Mouse (Mus musculus): ENCODE results near the gene Hoxb9. TPM values are rescaled to one million over a fixed set of nuclear protein-coding genes. Genes with fewer than 3 reads are reported as not detected.

Hoxb9 gene
- polyA plus RNA-seq, 1 experiment from 2014 or later, result 22.3 TPM

DNA sequence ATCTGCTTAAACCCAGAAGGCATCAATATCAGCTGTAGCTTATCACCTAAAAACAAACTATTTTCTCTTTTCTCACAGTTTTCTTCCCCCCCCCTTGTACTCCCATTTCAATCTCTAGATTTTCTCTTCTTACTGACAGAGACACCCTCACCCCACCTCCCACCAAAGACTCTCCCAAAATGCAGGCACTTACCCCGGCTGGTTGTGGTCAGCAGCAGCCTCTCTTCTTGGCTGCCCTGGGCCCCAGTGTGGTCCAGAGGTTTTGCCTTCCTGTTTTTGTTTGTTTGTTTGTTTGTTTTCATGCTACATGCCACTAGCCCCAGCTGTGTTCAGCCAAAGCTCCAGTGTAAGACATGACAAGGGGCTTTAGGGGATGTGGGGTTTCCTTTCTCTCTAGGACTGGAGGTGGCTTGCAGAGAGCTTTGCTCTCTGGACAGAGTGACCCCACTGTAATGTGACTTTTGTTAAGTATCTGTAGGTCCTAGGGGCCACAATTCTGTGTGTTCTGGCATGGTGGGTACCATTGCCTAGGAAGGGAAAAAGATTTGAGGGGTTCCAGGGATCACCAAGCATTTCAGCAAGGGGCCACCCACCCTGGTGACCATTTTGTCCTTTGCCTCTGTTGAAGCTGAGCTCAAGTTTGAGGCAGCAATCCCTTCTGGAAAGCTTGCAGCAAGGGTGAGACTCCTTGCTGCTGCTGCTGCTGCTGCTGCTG lies 3.1 kb upstream of the Hoxb9 start:
- ATAC-seq (replicated peaks; ENCODE audit: low FRiP score), result no peak
- H3K27ac ChIP-seq, result peak overlapping the region; percentile 98; the same call in 1 of the 2 replicates
- peaks cover 22% of the 10 kb centered on the region for H3K36me3 ChIP-seq
- no peaks in the 10 kb centered on the region for H3K9me3 ChIP-seq (replicated peaks)
- WGBS, result 63% methylated on average over 1 of the region's 1 CpGs
- peak overlapping the region; percentile 24; the same call in 1 of the 2 replicates for H3K9ac ChIP-seq
- H3K4me1 ChIP-seq, result peaks cover 89% of the 10 kb centered on the region
- H3K4me2 ChIP-seq, result no peak overlapping the region
- no peak overlapping the region for H3K4me3 ChIP-seq (replicated peaks)
- H3K27me3 ChIP-seq, result peaks cover 15% of the 10 kb centered on the region

GRCm38 (mm10) chr11:96269869-96270268 lies 1.4 kb upstream of the Hoxb9 start:
- Histone ChIP-seq H3K4me1 (peaks cover 88% of the 10 kb centered on the region), H3K27me3 (peaks cover 23% of the 10 kb centered on the region), H3K4me3 (replicated peaks) (peak overlapping the region; percentile 72), H3K9me3 (replicated peaks) (no peaks in the 10 kb centered on the region), H3K9ac (peak overlapping the region; percentile 89), H3K4me2 (peak overlapping the region; percentile 96), H3K36me3 (peaks cover 13% of the 10 kb centered on the region), H3K27ac (peak overlapping the region; percentile 98)
- ATAC-seq (replicated peaks; ENCODE audit: low FRiP score), result no peak
- 2% methylated on average over 19 of the region's 19 CpGs for WGBS

DNA sequence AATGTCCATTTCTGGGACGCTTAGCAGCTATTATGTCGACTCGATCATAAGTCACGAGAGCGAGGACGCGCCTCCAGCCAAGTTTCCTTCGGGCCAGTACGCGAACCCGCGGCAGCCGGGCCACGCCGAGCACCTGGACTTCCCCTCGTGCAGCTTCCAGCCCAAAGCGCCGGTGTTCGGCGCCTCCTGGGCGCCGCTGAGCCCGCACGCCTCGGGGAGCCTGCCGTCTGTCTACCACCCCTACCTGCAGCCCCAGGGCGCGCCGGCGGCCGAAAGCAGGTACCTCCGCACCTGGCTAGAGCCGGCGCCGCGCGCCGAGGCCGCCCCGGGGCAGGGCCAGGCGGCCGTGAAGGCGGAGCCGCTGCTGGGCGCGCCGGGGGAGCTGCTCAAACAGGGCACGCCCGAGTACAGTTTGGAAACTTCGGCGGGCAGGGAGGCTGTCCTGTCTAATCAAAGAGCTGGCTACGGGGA lies 319 bp downstream of the Hoxb9 start:
- peak overlapping the region; percentile 72 for H3K4me3 ChIP-seq (replicated peaks)
- no peaks in the 10 kb centered on the region for H3K9me3 ChIP-seq (replicated peaks)
- ATAC-seq (replicated peaks; ENCODE audit: low FRiP score), result peak; percentile 63
- H3K27me3 ChIP-seq, result peaks cover 24% of the 10 kb centered on the region
- WGBS, result 0% methylated on average over 52 of the region's 52 CpGs
- peak overlapping the region; percentile 98 for H3K27ac ChIP-seq
- H3K9ac ChIP-seq, result peak overlapping the region; percentile 89
- peaks cover 87% of the 10 kb centered on the region for H3K4me1 ChIP-seq
- peak overlapping the region; percentile 96 for H3K4me2 ChIP-seq
- peaks cover 13% of the 10 kb centered on the region for H3K36me3 ChIP-seq

- H3K27ac ChIP-seq, result peak overlapping the region; percentile 98
- H3K9ac ChIP-seq, result peak overlapping the region; percentile 89
- no peaks in the 10 kb centered on the region for H3K9me3 ChIP-seq (replicated peaks)
- H3K27me3 ChIP-seq, result peaks cover 25% of the 10 kb centered on the region
- WGBS, result 1% methylated on average over 58 of the region's 58 CpGs
- peaks cover 6% of the 10 kb centered on the region; the same call in 1 of the 2 replicates for H3K36me3 ChIP-seq
- ATAC-seq (replicated peaks; ENCODE audit: low FRiP score), result peak; percentile 44
- peaks cover 89% of the 10 kb centered on the region for H3K4me1 ChIP-seq
- H3K4me2 ChIP-seq, result peak overlapping the region; percentile 96
- peak overlapping the region; percentile 72 for H3K4me3 ChIP-seq (replicated peaks)
Measured at GRCm38 (mm10) chr11:96272024-96272921, 1.0 kb downstream of the Hoxb9 start.

DNA sequence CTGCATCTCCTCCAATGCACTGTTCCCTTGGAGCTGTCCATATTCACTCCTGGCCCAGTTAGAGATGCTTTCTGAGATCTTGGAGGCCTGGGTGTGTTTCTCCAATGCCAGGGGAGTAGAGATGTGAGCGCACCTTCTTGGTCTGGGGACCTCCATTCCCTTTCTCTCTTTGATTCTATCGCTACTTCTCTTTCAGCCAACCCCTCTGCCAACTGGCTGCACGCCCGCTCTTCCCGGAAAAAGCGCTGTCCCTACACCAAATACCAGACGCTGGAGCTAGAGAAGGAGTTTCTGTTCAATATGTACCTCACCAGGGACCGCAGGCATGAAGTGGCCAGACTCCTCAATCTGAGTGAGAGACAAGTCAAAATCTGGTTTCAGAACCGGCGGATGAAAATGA lies 3.2 kb downstream of the Hoxb9 start:
- Histone ChIP-seq H3K27ac (peak overlapping the region; percentile 98; the same call in 1 of the 2 replicates), H3K9ac (no peak overlapping the region), H3K27me3 (peaks cover 25% of the 10 kb centered on the region), H3K4me3 (replicated peaks) (peak overlapping the region; percentile 72), H3K9me3 (replicated peaks) (no peaks in the 10 kb centered on the region), H3K4me2 (peak overlapping the region; percentile 96), H3K4me1 (peaks cover 93% of the 10 kb centered on the region), H3K36me3 (0 out of 2 replicates have a peak, but pooled peaks cover 4% of the 10 kb centered on the region)
- 44% methylated on average over 10 of the region's 10 CpGs for WGBS
- ATAC-seq (replicated peaks; ENCODE audit: low FRiP score), result no peak

- H3K9ac ChIP-seq, result 0 out of 2 replicates have a peak overlapping the region, but pooled peaks have one; percentile 3
- no peak overlapping the region; the same call in 1 of the 2 replicates for H3K4me3 ChIP-seq (replicated peaks)
- no peaks in the 10 kb centered on the region for H3K9me3 ChIP-seq (replicated peaks)
- ATAC-seq (replicated peaks; ENCODE audit: low FRiP score), result no peak
- peaks cover 27% of the 10 kb centered on the region for H3K27me3 ChIP-seq
- H3K27ac ChIP-seq, result peak overlapping the region; percentile 100
- 41% methylated on average over 4 of the region's 4 CpGs for WGBS
- H3K36me3 ChIP-seq, result 0 out of 2 replicates have a peak, but pooled peaks cover 4% of the 10 kb centered on the region
- H3K4me2 ChIP-seq, result peak overlapping the region; percentile 13; the same call in 1 of the 2 replicates
- H3K4me1 ChIP-seq, result peaks cover 91% of the 10 kb centered on the region
Measured at GRCm38 (mm10) chr11:96275896-96276295, 4.6 kb downstream of the Hoxb9 start.

- no peak for ATAC-seq (replicated peaks; ENCODE audit: low FRiP score)
- Histone ChIP-seq H3K36me3 (0 out of 2 replicates have a peak, but pooled peaks cover 4% of the 10 kb centered on the region), H3K9ac (peak overlapping the region; percentile 46), H3K4me1 (peaks cover 92% of the 10 kb centered on the region), H3K4me3 (replicated peaks) (peak overlapping the region; percentile 80), H3K27me3 (peaks cover 27% of the 10 kb centered on the region), H3K27ac (peak overlapping the region; percentile 100), H3K9me3 (replicated peaks) (no peaks in the 10 kb centered on the region), H3K4me2 (peak overlapping the region; percentile 90)
- WGBS, result 3% methylated on average over 35 of the region's 35 CpGs
Measured at GRCm38 (mm10) chr11:96277151-96278044, 6.1 kb downstream of the Hoxb9 start.

DNA sequence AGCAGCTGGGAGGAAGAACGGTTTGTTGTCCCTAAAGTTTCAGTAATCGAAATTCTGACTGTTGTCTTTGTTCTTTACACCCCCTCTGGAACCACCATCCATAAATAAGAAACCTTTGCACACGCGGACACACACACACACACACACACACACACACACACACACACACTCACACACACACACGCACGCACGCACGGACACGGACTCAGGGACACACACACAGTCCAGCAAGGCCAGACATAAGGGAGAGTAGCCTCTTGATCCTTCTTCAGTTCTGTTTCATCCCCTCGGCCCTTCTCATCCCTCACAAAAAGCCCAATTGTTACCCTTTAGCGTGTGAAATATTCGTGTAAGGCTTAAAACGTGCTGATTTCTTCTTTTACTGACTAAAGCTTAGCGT lies 7.1 kb downstream of the Hoxb9 start:
- Histone ChIP-seq H3K4me3 (replicated peaks) (peak overlapping the region; percentile 80), H3K4me2 (peak overlapping the region; percentile 90), H3K4me1 (peaks cover 82% of the 10 kb centered on the region), H3K36me3 (0 out of 2 replicates have a peak, but pooled peaks cover 4% of the 10 kb centered on the region), H3K27ac (peak overlapping the region; percentile 100), H3K9ac (peak overlapping the region; percentile 46), H3K9me3 (replicated peaks) (no peaks in the 10 kb centered on the region), H3K27me3 (peaks cover 22% of the 10 kb centered on the region)
- 9% methylated on average over 14 of the region's 14 CpGs for WGBS
- ATAC-seq (replicated peaks; ENCODE audit: low FRiP score), result no peak

DNA sequence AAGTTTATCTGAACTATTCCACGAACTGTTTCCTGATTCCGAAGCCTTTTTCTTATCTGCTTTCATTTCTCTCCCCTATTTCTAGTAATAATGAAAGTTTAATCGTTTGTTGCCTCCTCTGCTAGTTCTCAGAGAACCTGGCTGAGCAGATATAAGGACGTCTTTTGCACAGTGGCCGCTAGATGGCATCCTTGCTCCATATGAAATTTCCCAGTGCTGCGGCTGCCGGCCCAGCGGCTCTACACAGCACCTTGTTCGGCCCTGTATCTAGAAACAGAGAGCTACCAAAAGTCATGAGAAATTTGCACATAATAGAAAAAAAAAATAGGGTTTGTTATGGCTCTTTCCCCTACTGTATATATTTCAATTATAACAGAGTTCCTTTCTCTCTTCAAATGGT lies 7.5 kb downstream of the Hoxb9 start:
- WGBS, result 0% methylated on average over 9 of the region's 9 CpGs
- peak; percentile 57 for ATAC-seq (replicated peaks; ENCODE audit: low FRiP score)
- H3K4me3 ChIP-seq (replicated peaks), result peak overlapping the region; percentile 80

GRCm38 (mm10) chr11:96279421-96280233 lies 8.4 kb downstream of the Hoxb9 start:
- 0 out of 2 replicates have a peak, but pooled peaks cover 4% of the 10 kb centered on the region for H3K36me3 ChIP-seq
- no peak for ATAC-seq (replicated peaks; ENCODE audit: low FRiP score)
- H3K4me3 ChIP-seq (replicated peaks), result peak overlapping the region; percentile 80
- H3K27me3 ChIP-seq, result peaks cover 10% of the 10 kb centered on the region
- H3K4me1 ChIP-seq, result peaks cover 71% of the 10 kb centered on the region
- peak overlapping the region; percentile 90 for H3K4me2 ChIP-seq
- peak overlapping the region; percentile 96 for H3K9ac ChIP-seq
- H3K27ac ChIP-seq, result peak overlapping the region; percentile 100
- 4% methylated on average over 31 of the region's 31 CpGs for WGBS
- H3K9me3 ChIP-seq (replicated peaks), result no peaks in the 10 kb centered on the region

More for the DNA sequence above, 7.5 kb downstream of the Hoxb9 start:
- Histone ChIP-seq H3K9ac (peak overlapping the region; percentile 46), H3K27ac (peak overlapping the region; percentile 100), H3K4me2 (peak overlapping the region; percentile 90), H3K36me3 (0 out of 2 replicates have a peak, but pooled peaks cover 4% of the 10 kb centered on the region), H3K27me3 (peaks cover 17% of the 10 kb centered on the region), H3K9me3 (replicated peaks) (no peaks in the 10 kb centered on the region), H3K4me1 (peaks cover 80% of the 10 kb centered on the region)

Measured in kidney, embryonic 15.5 days (tissue).